Mouse (Mus musculus) kidney, embryonic 14.5 days (tissue): Measurements from ENCODE around the gene Gnaq. TPM values are rescaled to one million over a fixed set of nuclear protein-coding genes. Genes with fewer than 3 reads are reported as not detected.

Source experiments
- ATAC-seq: fragments of 200-750 bp; cut with Nextera tagmentation; 2 replicates; pipeline ENCODE4 v1.8.0; 2017; ENCODE audit warnings: moderate number of reproducible peaks, mild to moderate bottlenecking, moderate TSS enrichment, moderate library complexity; ENCODE audit not compliant: low FRiP score, low TSS enrichment
- H3K27ac ChIP-seq: fragments of 300-500 bp; sonication (generic); 2 replicates; pipeline ENCODE4 v1.5.1; 2014; ENCODE audit warnings: low read depth, mild to moderate bottlenecking, low read length, moderate library complexity, mixed read lengths
- H3K27me3 ChIP-seq: fragments of 300-500 bp; sonication (generic); 2 replicates; pipeline ENCODE4 v1.6.1; 2014; ENCODE audit warnings: mild to moderate bottlenecking, low read length; ENCODE audit not compliant: control insufficient read depth, insufficient read depth
- H3K36me3 ChIP-seq: fragments of 300-500 bp; sonication (generic); 2 replicates; pipeline ENCODE4 v1.6.1; 2014; ENCODE audit warnings: low read length, mixed read lengths; ENCODE audit not compliant: control insufficient read depth, insufficient read depth
- H3K4me1 ChIP-seq: fragments of 300-500 bp; sonication (generic); 2 replicates; pipeline ENCODE4 v1.6.1; 2014; ENCODE audit warnings: low read length, mixed read lengths; ENCODE audit not compliant: control insufficient read depth, insufficient read depth
- H3K4me2 ChIP-seq: fragments of 300-500 bp; sonication (generic); replicated peaks from 2 replicates; pipeline ENCODE4 v1.6.1; 2014; ENCODE audit warnings: low read depth, mild to moderate bottlenecking, low read length
- H3K4me3 ChIP-seq: fragments of 300-500 bp; sonication (generic); 2 replicates; pipeline ENCODE4 v1.5.1; 2014; ENCODE audit warnings: mild to moderate bottlenecking, low read length
- H3K9ac ChIP-seq: fragments of 300-500 bp; sonication (generic); 2 replicates; pipeline ENCODE4 v1.6.1; 2014; ENCODE audit warnings: low read depth, mild to moderate bottlenecking, low read length, moderate library complexity
- H3K9me3 ChIP-seq: fragments of 300-500 bp; sonication (generic); 2 replicates; pipeline ENCODE4 v1.6.1; 2016; ENCODE audit warnings: low read length; ENCODE audit not compliant: control insufficient read depth
- WGBS: fragments of 180-500 bp; shearing (Covaris S2); extraction: QIAGEN DNeasy Blood & Tissue Kit; methylation state at CpG from one replicate; pipeline ENCODE4 v1.1.7; 2014; 5-methylcytosine and 5-hydroxymethylcytosine counted together
- polyA plus RNA-seq: library from polyadenylated mRNA; unstranded; fragments of >200 nt; fragmentation: Nextera tagmentation; extraction: Ambion mirVana; gene quantifications from 2 replicates; pipeline ENCODE4 v1.2.1, GENCODE M21; 2014

Gnaq gene
- polyA plus RNA-seq, 1 experiment from 2014 or later: 18.3 TPM

GRCm38 (mm10) chr19:16138064-16138580, 5.5 kb downstream of the Gnaq start:
- 49% methylated on average over 5 of the region's 5 CpGs for WGBS
- no peak overlapping the region for H3K27ac ChIP-seq
- H3K4me3 ChIP-seq: no peak overlapping the region
- no peak overlapping the region for H3K9ac ChIP-seq
- ATAC-seq: no peak
- peaks cover 61% of the 10 kb centered on the region for H3K4me1 ChIP-seq
- peaks cover 2% of the 10 kb centered on the region; the same call in 1 of the 2 replicates for H3K36me3 ChIP-seq
- H3K27me3 ChIP-seq: no peaks in the 10 kb centered on the region
- no peak overlapping the region for H3K4me2 ChIP-seq
- H3K9me3 ChIP-seq: no peaks in the 10 kb centered on the region

GRCm38 (mm10) chr19:16140710-16141109, 8.1 kb downstream of the Gnaq start:
- peak; percentile 85 for ATAC-seq
- H3K4me1 ChIP-seq: peaks cover 49% of the 10 kb centered on the region
- H3K27ac ChIP-seq: no peak overlapping the region
- no peak overlapping the region for H3K9ac ChIP-seq
- WGBS: 29% methylated on average over 4 of the region's 4 CpGs
- H3K4me2 ChIP-seq: no peak overlapping the region; the same call in 1 of the 2 replicates
- no peak overlapping the region for H3K4me3 ChIP-seq
- H3K36me3 ChIP-seq: peaks cover 2% of the 10 kb centered on the region; the same call in 1 of the 2 replicates
- H3K9me3 ChIP-seq: no peaks in the 10 kb centered on the region
- H3K27me3 ChIP-seq: no peaks in the 10 kb centered on the region

GRCm38 (mm10) chr19:16141857-16142256, 9.2 kb downstream of the Gnaq start:
- no peak for ATAC-seq
- H3K27me3 ChIP-seq: no peaks in the 10 kb centered on the region
- H3K36me3 ChIP-seq: peaks cover 2% of the 10 kb centered on the region; the same call in 1 of the 2 replicates
- peaks cover 46% of the 10 kb centered on the region for H3K4me1 ChIP-seq
- H3K9me3 ChIP-seq: no peaks in the 10 kb centered on the region
- WGBS: 82% methylated on average over 4 of the region's 4 CpGs
- H3K9ac ChIP-seq: no peak overlapping the region
- H3K4me3 ChIP-seq: no peak overlapping the region
- no peak overlapping the region for H3K4me2 ChIP-seq
- no peak overlapping the region for H3K27ac ChIP-seq

- no peaks in the 10 kb centered on the region for H3K27me3 ChIP-seq
- no peak for ATAC-seq
- H3K4me1 ChIP-seq: peaks cover 36% of the 10 kb centered on the region
- 90% methylated on average over 10 of the region's 10 CpGs for WGBS
- H3K4me3 ChIP-seq: no peak overlapping the region
- no peaks in the 10 kb centered on the region for H3K9me3 ChIP-seq
- H3K36me3 ChIP-seq: peaks cover 2% of the 10 kb centered on the region; the same call in 1 of the 2 replicates
- H3K27ac ChIP-seq: no peak overlapping the region
- no peak overlapping the region for H3K9ac ChIP-seq
- no peak overlapping the region for H3K4me2 ChIP-seq
These were observed 10.4 kb downstream of the Gnaq start for GRCm38 (mm10) chr19:16142990-16143389.

GRCm38 (mm10) chr19:16147446-16147845, 14.8 kb downstream of the Gnaq start:
- 90% methylated on average over 6 of the region's 6 CpGs for WGBS
- H3K9me3 ChIP-seq: no peaks in the 10 kb centered on the region
- no peaks in the 10 kb centered on the region; the same call in 1 of the 2 replicates for H3K36me3 ChIP-seq
- no peak overlapping the region for H3K27ac ChIP-seq
- no peaks in the 10 kb centered on the region for H3K27me3 ChIP-seq
- H3K4me1 ChIP-seq: no peaks in the 10 kb centered on the region
- H3K9ac ChIP-seq: no peak overlapping the region
- ATAC-seq: no peak
- no peak overlapping the region for H3K4me2 ChIP-seq
- no peak overlapping the region for H3K4me3 ChIP-seq

GRCm38 (mm10) chr19:16149094-16149493, 16.5 kb downstream of the Gnaq start:
- Histone ChIP-seq H3K36me3 (no peaks in the 10 kb centered on the region; the same call in 1 of the 2 replicates), H3K9me3 (no peaks in the 10 kb centered on the region), H3K9ac (no peak overlapping the region), H3K27me3 (no peaks in the 10 kb centered on the region), H3K4me3 (no peak overlapping the region), H3K27ac (no peak overlapping the region), H3K4me1 (no peaks in the 10 kb centered on the region), H3K4me2 (no peak overlapping the region)
- 89% methylated on average over 1 of the region's 1 CpGs for WGBS
- ATAC-seq: no peak

- no peak overlapping the region for H3K27ac ChIP-seq
- ATAC-seq: 0 out of 2 replicates have a peak, but pooled peaks have one; percentile 46
These were observed 17.7 kb downstream of the Gnaq start for GRCm38 (mm10) chr19:16150328-16150727.

GRCm38 (mm10) chr19:16153851-16154250, 21.2 kb downstream of the Gnaq start:
- no peak overlapping the region for H3K4me3 ChIP-seq
- no peaks in the 10 kb centered on the region for H3K36me3 ChIP-seq
- WGBS: 91% methylated on average over 3 of the region's 3 CpGs
- ATAC-seq: no peak
- H3K9ac ChIP-seq: no peak overlapping the region
- H3K4me1 ChIP-seq: peaks cover 9% of the 10 kb centered on the region
- no peak overlapping the region for H3K27ac ChIP-seq
- H3K9me3 ChIP-seq: no peaks in the 10 kb centered on the region
- H3K27me3 ChIP-seq: no peaks in the 10 kb centered on the region
- no peak overlapping the region for H3K4me2 ChIP-seq

More at GRCm38 (mm10) chr19:16150328-16150727, 17.7 kb downstream of the Gnaq start:
- Histone ChIP-seq H3K27me3 (no peaks in the 10 kb centered on the region), H3K36me3 (no peaks in the 10 kb centered on the region), H3K9ac (no peak overlapping the region), H3K4me3 (no peak overlapping the region), H3K9me3 (no peaks in the 10 kb centered on the region), H3K4me1 (peaks cover 5% of the 10 kb centered on the region; the same call in 1 of the 2 replicates), H3K4me2 (no peak overlapping the region)
- WGBS: 68% methylated on average over 7 of the region's 7 CpGs

GRCm38 (mm10) chr19:16154480-16154879, 21.8 kb downstream of the Gnaq start:
- Histone ChIP-seq H3K27me3 (no peaks in the 10 kb centered on the region), H3K9ac (no peak overlapping the region), H3K4me2 (no peak overlapping the region), H3K4me3 (no peak overlapping the region), H3K27ac (no peak overlapping the region), H3K36me3 (no peaks in the 10 kb centered on the region), H3K4me1 (peaks cover 13% of the 10 kb centered on the region), H3K9me3 (no peaks in the 10 kb centered on the region)
- ATAC-seq: no peak
